Mouse (Mus musculus) embryonic fibroblast, embryonic 13.5 days (primary cell): Measurements from ENCODE around the gene Myo15b.

Experiments used
- CTCF ChIP-seq: IDR thresholded peaks from 2 replicates; pipeline ENCODE4 v1.5.1; 2011; ENCODE audit warnings: mild to moderate bottlenecking, control low read depth, low read length, moderate library complexity, borderline replicate concordance; ENCODE audit not compliant: insufficient read depth
- POLR2A ChIP-seq: IDR thresholded peaks from 2 replicates; pipeline ENCODE4 v1.6.1; 2011; ENCODE audit warnings: low read depth, mild to moderate bottlenecking, control low read depth, low read length, moderate library complexity

GRCm38 (mm10) chr11:115883251-115883650 lies 25.0 kb downstream of the Myo15b start:
- TF ChIP-seq POLR2A (no peak), CTCF (no peak)
